Mouse (Mus musculus): ENCODE measurements around the gene Pde10a. TPM values are rescaled to one million over a fixed set of nuclear protein-coding genes. Genes with fewer than 3 reads are reported as not detected.

Gene Pde10a
- polyA plus RNA-seq, 1 experiment from 2014 or later, result 1.3 TPM

DNA sequence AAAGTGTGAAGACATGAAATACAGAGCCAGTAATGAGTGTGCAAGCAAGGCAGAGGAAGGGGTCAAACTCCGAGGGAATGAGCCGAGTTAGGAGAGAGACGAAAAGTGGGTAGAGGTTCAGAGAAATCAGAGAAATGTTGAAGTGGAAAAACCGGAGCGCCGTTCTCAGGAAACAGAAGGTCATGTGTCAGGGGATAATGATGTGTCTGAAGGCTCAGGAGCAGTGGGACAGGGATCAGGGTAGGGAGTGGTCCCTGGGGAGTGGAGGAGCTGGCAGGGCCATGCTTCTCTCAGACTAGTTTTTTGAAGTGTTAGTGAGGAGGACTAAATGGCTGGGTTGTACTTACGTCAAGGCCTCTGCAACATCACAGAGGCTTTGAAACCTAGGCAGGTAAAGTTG, 345.7 kb downstream of the Pde10a start:
- ATAC-seq (replicated peaks; ENCODE audit: low FRiP score, low read depth) (no peak), DNase-seq (ENCODE audit: low spot score) (no peak)
- Histone ChIP-seq H3K9ac (ENCODE audit: low read depth, low read length) (no peak overlapping the region), H3K36me3 (ENCODE audit: insufficient read depth, low read length) (no peaks in the 10 kb centered on the region), H3K4me1 (replicated peaks; ENCODE audit: insufficient read depth, low read length) (0 out of 2 replicates have a peak, but pooled peaks cover 3% of the 10 kb centered on the region), H3K4me2 (ENCODE audit: low read length) (no peak overlapping the region), H3K27ac (no peak overlapping the region), H3K27me3 (ENCODE audit: insufficient read depth, low read length) (no peaks in the 10 kb centered on the region), H3K9me3 (replicated peaks; ENCODE audit: low read length) (no peaks in the 10 kb centered on the region), H3K4me3 (replicated peaks; ENCODE audit: low read depth, low read length) (no peak overlapping the region)
- WGBS, result 46% methylated on average over 7 of the region's 7 CpGs
- no peak for TF ChIP-seq CTCF (IDR thresholded peaks at IDR 0.05; ENCODE audit: low read depth)

DNA sequence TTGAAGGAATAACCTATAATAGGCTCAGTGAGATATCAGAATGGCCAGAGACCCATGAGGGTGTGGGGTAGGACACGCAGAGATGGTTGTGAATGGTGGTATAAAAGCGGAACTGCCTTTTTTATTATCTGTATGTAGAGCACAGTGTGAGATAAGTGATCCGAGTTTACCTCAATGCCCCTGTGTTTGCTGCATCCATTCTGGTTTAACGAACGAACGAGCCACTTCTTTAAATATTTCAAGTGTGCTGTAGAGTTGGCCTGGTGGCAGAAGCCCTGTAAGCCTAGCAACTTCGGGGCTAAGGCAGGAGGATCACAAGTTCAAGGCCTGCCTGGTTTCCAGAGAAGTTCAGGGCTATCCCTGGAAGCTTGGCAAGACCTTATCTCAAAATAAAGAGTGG, 346.2 kb downstream of the Pde10a start:
- WGBS, result 85% methylated on average over 7 of the region's 7 CpGs
- Histone ChIP-seq H3K27me3 (ENCODE audit: insufficient read depth, low read length) (no peaks in the 10 kb centered on the region), H3K36me3 (ENCODE audit: insufficient read depth, low read length) (no peaks in the 10 kb centered on the region), H3K4me3 (replicated peaks; ENCODE audit: low read depth, low read length) (no peak overlapping the region), H3K4me2 (ENCODE audit: low read length) (no peak overlapping the region), H3K9me3 (replicated peaks; ENCODE audit: low read length) (no peaks in the 10 kb centered on the region), H3K9ac (ENCODE audit: low read depth, low read length) (no peak overlapping the region), H3K27ac (no peak overlapping the region), H3K4me1 (replicated peaks; ENCODE audit: insufficient read depth, low read length) (0 out of 2 replicates have a peak, but pooled peaks cover 3% of the 10 kb centered on the region)
- no peak for TF ChIP-seq CTCF (IDR thresholded peaks at IDR 0.05; ENCODE audit: low read depth)
- no peak for DNase-seq (ENCODE audit: low spot score)
- no peak for ATAC-seq (replicated peaks; ENCODE audit: low FRiP score, low read depth)

DNA sequence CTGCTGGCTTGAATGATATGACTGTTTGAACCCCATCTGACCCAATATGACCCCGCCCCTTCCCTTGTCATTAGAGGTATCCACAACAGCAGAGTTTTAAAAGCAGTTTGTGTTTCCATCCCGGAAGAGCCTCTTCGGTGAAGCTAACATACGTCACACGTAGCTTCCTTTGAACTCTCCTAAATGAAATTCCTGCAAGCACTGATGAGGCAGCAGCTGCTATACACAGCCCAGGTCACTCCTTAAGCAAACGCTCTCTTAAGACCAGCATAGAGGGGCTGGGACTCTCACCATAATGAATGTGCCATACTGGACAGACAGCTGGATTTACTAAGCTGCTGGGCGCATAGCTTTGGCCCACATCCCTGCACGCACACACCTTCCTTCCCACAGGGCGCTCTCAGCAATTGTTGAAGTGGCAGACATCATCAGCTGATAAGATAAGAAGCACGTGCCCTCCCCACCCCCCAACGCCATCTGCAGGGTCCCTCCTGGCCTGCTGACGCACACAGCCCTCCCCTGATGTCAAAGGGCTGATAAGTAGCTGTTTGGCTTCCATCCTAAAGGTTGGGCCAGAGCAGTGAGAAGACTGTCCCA, 346.9 kb downstream of the Pde10a start:
- H3K9me3 ChIP-seq (replicated peaks; ENCODE audit: low read length), result no peaks in the 10 kb centered on the region
- no peak overlapping the region for H3K4me3 ChIP-seq (replicated peaks; ENCODE audit: low read depth, low read length)
- H3K27ac ChIP-seq, result no peak overlapping the region; the same call in 1 of the 2 replicates
- DNase-seq (ENCODE audit: low spot score) (peak; percentile 59), ATAC-seq (replicated peaks; ENCODE audit: low FRiP score, low read depth) (0 out of 2 replicates have a peak, but pooled peaks have one; percentile 33)
- H3K9ac ChIP-seq (ENCODE audit: low read depth, low read length), result no peak overlapping the region
- H3K4me1 ChIP-seq (replicated peaks; ENCODE audit: insufficient read depth, low read length), result no peaks in the 10 kb centered on the region
- no peaks in the 10 kb centered on the region for H3K36me3 ChIP-seq (ENCODE audit: insufficient read depth, low read length)
- H3K27me3 ChIP-seq (ENCODE audit: insufficient read depth, low read length), result no peaks in the 10 kb centered on the region
- WGBS, result 43% methylated on average over 12 of the region's 12 CpGs
- H3K4me2 ChIP-seq (ENCODE audit: low read length), result no peak overlapping the region
- no peak for TF ChIP-seq CTCF (IDR thresholded peaks at IDR 0.05; ENCODE audit: low read depth)

DNA sequence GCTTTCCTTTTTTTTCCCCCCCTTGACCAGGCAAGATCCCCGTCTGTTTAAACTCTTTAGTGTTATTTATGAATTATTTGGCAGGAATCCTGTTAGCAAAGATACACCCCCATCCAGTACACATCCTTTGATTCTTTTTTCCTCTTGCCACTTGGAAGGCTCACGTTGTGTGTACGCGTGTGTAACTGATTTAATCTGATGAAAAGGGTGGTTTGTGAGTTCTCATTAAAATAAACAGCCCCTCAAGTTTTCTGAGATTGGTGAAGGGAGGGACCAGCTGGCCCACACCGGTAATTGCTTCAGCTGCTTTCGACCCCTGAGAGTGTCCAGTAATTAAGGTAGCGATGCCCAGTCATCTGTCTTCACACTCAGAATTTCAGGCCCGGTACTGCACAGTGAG, 347.4 kb downstream of the Pde10a start:
- no peak overlapping the region for H3K4me2 ChIP-seq (ENCODE audit: low read length)
- no peaks in the 10 kb centered on the region for H3K27me3 ChIP-seq (ENCODE audit: insufficient read depth, low read length)
- DNase-seq (ENCODE audit: low spot score) (no peak), ATAC-seq (replicated peaks; ENCODE audit: low FRiP score, low read depth) (no peak)
- no peak overlapping the region for H3K9ac ChIP-seq (ENCODE audit: low read depth, low read length)
- TF ChIP-seq CTCF (IDR thresholded peaks at IDR 0.05; ENCODE audit: low read depth), result no peak
- H3K4me1 ChIP-seq (replicated peaks; ENCODE audit: insufficient read depth, low read length), result no peaks in the 10 kb centered on the region
- H3K9me3 ChIP-seq (replicated peaks; ENCODE audit: low read length), result no peaks in the 10 kb centered on the region
- no peak overlapping the region for H3K4me3 ChIP-seq (replicated peaks; ENCODE audit: low read depth, low read length)
- WGBS, result 47% methylated on average over 8 of the region's 8 CpGs
- no peak overlapping the region; the same call in 1 of the 2 replicates for H3K27ac ChIP-seq
- H3K36me3 ChIP-seq (ENCODE audit: insufficient read depth, low read length), result no peaks in the 10 kb centered on the region

- no peak for TF ChIP-seq CTCF (IDR thresholded peaks at IDR 0.05; ENCODE audit: low read depth)
- no peak overlapping the region for H3K4me2 ChIP-seq (ENCODE audit: low read length)
- H3K27me3 ChIP-seq (ENCODE audit: insufficient read depth, low read length), result no peaks in the 10 kb centered on the region
- H3K9me3 ChIP-seq (replicated peaks; ENCODE audit: low read length), result no peaks in the 10 kb centered on the region
- WGBS, result 69% methylated on average over 1 of the region's 1 CpGs
- H3K27ac ChIP-seq, result no peak overlapping the region
- H3K9ac ChIP-seq (ENCODE audit: low read depth, low read length), result no peak overlapping the region
- no peak overlapping the region for H3K4me3 ChIP-seq (replicated peaks; ENCODE audit: low read depth, low read length)
- H3K4me1 ChIP-seq (replicated peaks; ENCODE audit: insufficient read depth, low read length), result no peaks in the 10 kb centered on the region
- DNase-seq (ENCODE audit: low spot score), result no peak
- ATAC-seq (replicated peaks; ENCODE audit: low FRiP score, low read depth), result no peak
- no peaks in the 10 kb centered on the region for H3K36me3 ChIP-seq (ENCODE audit: insufficient read depth, low read length)
Measured at GRCm38 (mm10) chr17:8878056-8878455, 352.9 kb downstream of the Pde10a start.

GRCm38 (mm10) chr17:8881711-8882110, 356.5 kb downstream of the Pde10a start:
- Histone ChIP-seq H3K4me1 (replicated peaks; ENCODE audit: insufficient read depth, low read length) (no peaks in the 10 kb centered on the region), H3K4me2 (ENCODE audit: low read length) (no peak overlapping the region), H3K27me3 (ENCODE audit: insufficient read depth, low read length) (no peaks in the 10 kb centered on the region), H3K4me3 (replicated peaks; ENCODE audit: low read depth, low read length) (no peak overlapping the region), H3K9ac (ENCODE audit: low read depth, low read length) (no peak overlapping the region), H3K9me3 (replicated peaks; ENCODE audit: low read length) (no peaks in the 10 kb centered on the region), H3K27ac (no peak overlapping the region), H3K36me3 (ENCODE audit: insufficient read depth, low read length) (no peaks in the 10 kb centered on the region)
- no peak for TF ChIP-seq CTCF (IDR thresholded peaks at IDR 0.05; ENCODE audit: low read depth)
- WGBS, result 86% methylated on average over 6 of the region's 6 CpGs
- ATAC-seq (replicated peaks; ENCODE audit: low FRiP score, low read depth), result no peak
- no peak for DNase-seq (ENCODE audit: low spot score)

DNA sequence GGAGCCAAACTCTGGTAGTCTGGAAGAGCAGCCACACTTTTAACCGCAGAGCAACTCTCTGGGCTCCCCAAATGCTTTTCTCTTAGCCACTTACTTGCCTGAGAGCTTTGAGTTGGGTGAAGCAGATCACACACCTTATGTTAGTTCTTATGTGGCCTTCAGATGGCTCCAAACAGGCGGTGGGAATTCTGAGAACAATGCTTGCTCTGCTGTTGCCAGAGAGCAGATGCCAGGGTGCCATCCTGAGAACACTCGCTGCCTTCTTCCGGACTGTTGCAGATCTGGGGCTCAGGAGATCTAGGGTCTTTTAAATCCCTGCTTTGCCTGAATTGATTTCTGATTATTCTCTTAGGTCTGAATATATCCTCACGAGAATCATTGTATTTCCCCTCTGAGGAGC, 359.5 kb downstream of the Pde10a start:
- H3K27me3 ChIP-seq (ENCODE audit: insufficient read depth, low read length), result no peaks in the 10 kb centered on the region
- DNase-seq (ENCODE audit: low spot score) (no peak), ATAC-seq (replicated peaks; ENCODE audit: low FRiP score, low read depth) (no peak)
- no peak overlapping the region for H3K4me2 ChIP-seq (ENCODE audit: low read length)
- WGBS, result 88% methylated on average over 5 of the region's 5 CpGs
- H3K36me3 ChIP-seq (ENCODE audit: insufficient read depth, low read length), result no peaks in the 10 kb centered on the region
- H3K9ac ChIP-seq (ENCODE audit: low read depth, low read length), result no peak overlapping the region
- no peaks in the 10 kb centered on the region for H3K4me1 ChIP-seq (replicated peaks; ENCODE audit: insufficient read depth, low read length)
- H3K9me3 ChIP-seq (replicated peaks; ENCODE audit: low read length), result no peaks in the 10 kb centered on the region
- no peak overlapping the region for H3K27ac ChIP-seq
- TF ChIP-seq CTCF (IDR thresholded peaks at IDR 0.05; ENCODE audit: low read depth), result no peak
- H3K4me3 ChIP-seq (replicated peaks; ENCODE audit: low read depth, low read length), result no peak overlapping the region
